Mouse (Mus musculus) frontal cortex, adult (tissue): ENCODE results near the gene Taldo1.
"Not testable (repeated sequence)": the region's sequence is repeated elsewhere in the genome, so short reads cannot be mapped to it uniquely, and the experiment has no call there.

ENCODE experiments used
- ATAC-seq: cut with Nextera tagmentation; 2 replicates; pipeline ENCODE4 v1.9.2; 2017; ENCODE audit warnings: mild to moderate bottlenecking, moderate library complexity, mixed read lengths; ENCODE audit not compliant: low TSS enrichment

Taldo1 gene

DNA sequence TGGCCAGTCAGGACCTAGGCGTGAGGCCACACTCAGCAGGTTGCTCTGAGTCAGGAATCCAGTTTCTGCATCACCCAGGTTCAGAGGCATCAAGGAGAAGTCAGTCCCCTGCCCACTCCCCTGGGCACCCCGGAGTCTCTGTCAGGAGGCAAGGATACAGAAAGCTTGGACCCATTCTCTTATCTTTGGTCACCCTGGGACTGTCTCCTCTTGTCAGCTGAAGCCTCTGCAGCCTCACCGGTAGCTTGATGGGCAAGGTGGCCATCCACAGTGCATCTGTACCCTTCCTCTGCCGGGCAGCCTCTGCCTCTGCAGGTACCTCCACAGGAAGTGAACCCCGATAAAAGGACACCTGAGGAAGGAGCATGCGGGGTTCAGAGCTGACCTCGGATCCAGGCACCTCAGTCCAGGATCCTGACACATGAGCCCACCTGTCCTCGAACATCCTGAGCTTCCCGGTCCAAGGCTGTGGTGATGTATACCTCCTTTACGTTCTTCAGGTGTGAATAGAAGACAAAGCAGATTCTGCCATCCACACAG is 47.2 kb downstream of the Taldo1 start:
- no peak for ATAC-seq

DNA sequence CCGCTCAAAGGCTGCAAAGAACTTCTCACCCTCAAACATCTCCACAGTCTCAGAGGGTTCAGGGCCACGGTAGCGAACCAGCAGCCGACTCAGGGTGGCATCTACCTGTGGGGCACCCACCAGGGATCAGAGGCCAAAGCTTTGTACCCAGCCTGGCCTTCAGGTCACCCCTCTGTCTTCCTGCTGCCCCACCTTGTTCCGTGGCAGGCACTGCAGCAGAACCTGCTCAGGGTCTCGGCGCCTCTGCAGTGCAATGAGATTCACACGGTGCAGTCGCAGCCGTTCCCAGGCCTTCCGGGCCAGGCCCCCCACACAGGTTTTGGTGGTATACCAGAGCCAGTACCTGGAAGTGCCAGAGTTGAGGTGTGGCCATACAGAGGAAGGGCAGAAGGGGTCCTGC is 47.8 kb downstream of the Taldo1 start:
- ATAC-seq = no peak

- ATAC-seq = no peak
Observed at GRCm38 (mm10) chr7:141440613-141441012, 48.6 kb downstream of the Taldo1 start.

DNA sequence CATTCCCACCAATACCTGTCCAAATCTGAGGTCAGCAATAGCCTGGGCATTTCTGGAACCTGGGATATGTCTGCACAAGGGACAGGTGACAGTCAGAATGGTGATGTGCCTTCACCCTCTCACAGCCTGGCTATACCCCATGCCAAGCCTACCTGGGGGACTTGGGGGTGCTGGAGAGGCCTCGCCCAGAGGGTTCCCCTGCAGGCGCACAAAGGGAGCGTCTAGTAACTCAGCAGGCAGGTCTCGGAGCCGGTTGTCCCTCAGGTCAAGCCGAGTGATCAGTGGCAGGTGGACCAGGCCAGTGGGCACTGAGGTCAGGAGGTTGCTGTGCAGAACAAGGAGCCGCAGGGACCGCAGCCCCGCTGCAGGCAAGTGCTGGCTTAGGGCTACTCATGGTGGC is 49.5 kb downstream of the Taldo1 start:
- ATAC-seq = no peak

DNA sequence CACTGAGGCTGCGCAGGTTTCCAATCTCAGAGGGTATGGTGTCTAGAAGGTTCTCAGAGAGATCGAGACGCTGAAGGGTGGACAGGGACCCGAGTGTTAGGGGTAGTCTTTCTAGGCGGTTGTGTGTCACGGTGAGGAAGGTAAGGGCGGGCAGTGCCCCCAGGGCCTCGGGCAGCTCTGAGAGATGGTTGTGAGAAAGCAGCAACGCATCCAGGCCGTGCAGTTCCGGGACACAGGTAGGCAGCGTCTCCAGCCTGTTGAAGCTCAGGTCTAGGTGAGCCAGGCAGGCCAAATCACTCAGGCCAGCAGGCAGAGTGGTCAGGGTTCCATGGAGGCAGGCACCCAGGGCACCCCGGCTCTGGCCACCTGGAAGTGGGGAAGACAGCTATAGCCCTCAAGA is 50.2 kb downstream of the Taldo1 start:
- ATAC-seq = no peak

DNA sequence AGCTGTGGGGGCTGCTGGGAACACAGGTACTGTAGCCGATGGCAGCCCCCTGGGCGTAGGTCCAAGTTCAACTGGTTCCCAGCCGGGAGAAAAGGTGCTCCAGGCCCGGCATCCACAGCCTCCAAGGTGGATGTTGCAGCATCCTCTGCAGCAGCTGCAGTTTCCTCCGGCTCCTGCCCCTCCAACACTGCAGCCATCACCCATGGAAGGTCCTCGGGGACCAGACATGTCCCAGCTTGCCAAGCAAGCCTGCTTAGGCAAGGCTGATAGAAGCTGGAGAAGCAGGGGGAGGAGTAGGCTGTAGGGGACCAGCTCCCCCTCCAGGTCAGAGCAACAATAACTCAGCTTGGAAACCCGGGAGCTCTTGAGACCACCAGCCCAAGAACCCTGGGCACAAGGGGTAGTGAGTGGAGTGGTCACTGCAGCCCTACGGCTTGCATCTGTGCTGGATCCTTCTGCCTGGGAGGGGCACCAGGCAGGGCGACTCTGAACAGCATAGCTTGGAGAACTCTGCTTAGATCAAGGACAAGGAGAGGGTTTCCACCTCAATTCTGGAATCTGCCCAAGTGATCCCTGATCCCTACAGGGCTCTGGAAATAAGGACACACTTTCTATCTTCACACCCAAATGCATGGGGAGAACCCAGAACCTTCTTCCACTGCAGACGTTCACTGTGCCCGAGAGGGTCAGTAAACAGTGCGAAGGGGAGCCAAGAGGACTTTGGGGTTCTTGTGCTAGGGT is 51.3 kb downstream of the Taldo1 start:
- no peak for ATAC-seq

- no peak for ATAC-seq
Observed at GRCm38 (mm10) chr7:141443828-141444237, 51.8 kb downstream of the Taldo1 start, which contains the start of gene Pidd1. Pidd1 (minus strand) TSS chr7:141444025.

DNA sequence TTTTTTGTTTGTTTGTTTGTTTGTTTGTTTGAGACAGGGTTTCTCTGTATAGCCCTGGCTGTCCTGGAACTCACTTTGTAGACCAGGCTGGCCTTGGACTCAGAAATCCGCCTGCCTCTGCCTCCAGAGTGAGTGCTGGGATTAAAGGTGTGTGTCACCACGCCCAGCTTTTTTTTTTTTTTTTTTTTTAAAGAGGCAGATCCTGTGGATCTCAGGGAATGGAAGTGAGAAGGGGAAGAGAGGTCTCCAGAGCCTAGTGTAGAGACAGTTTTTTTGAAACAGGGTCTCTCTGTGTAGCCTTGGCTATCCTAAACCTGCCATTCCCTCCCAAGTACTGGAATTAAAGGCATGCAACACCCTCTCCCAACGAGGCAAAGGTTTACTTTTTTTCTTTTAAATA is 54.4 kb downstream of the Taldo1 start:
- not testable (repeated sequence) for ATAC-seq

DNA sequence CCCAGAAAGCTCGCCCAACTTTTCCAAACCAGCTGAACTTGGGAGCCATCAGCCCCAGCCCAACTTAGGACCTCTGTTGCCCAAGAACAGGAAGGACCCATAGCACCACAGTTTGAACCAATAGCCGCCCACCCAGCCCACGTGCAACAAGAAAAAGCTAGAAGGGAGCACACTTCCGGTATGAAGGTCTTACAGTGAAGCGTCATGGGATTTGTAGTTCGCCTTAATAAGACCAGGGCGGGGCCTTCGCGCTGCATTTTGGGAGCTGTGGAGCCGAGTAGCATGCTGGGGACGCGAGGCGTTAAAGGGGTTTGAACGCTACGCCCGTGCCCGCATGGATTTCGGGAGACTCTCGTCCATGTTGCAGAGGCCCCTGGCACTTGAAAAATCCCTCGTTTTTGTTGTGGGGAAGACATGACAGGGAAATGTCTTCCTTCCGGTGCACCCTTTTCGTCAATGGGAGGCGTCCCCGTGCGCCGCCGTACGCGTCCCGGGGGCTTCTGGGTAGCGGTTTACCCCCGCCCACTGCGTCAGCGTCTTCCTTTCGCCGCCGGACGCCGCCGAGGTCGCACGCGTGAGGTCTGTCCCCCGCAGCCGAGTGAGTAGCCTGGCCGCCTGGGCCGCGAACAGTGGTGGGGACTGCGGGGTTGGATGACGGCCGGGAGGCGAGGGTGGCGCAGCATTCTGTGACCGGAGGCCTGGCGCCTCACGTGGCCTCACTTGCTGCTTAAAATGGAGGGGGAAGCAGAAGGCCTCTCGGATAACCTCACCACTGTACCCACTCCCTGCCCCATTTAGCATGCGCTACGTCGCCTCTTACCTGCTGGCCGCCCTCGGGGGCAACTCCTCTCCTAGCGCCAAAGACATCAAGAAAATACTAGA is 55.4 kb downstream of the Taldo1 start, which contains the start of gene Rplp2:
Gene Rplp2 (plus strand): TSS at position 261 of the 882 bp plus-strand sequence.
- ATAC-seq = peak; percentile 86

DNA sequence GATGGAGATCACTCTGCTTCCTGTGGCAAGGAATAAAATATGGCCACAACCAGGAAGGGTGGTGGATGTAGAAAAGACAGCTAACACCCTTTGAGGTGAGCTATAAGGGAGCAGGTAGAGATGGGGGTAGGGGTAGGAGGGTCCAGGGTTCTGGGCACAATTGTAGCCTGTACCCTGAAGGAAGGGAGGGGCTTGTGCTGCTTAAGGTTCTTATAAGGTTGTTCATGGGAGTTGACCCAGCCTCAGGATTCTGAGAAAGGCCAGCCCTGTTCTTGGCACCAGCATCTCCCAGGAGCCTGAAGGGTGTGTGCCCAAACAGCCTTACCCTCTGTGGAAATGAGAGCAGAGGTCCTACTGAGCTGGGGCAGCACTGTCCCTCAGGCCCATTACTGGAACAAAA is 59.9 kb downstream of the Taldo1 start:
- no peak for ATAC-seq
